Comparison of ENCODE assay signal across 9 mouse cellular contexts in genomic region chr11:107853088-107853487, GRCm38 (mm10). TPM values are rescaled to one million over a fixed set of nuclear protein-coding genes. Genes with fewer than 3 reads are reported as not detected.
DNase-seq lines count a peak whose midpoint lies in the region; ATAC-seq lines count a peak whose summit lies in the region.
"Had no signal": no experiment of that assay in that cellular context is flagged by ENCODE, and none has a peak within 500 bp of the region (broad histone marks: within the 10 kb centered on the region; RNA-seq: fewer than 3 reads in every experiment).

No protein-coding gene starts in this region.

- H3K4me3 ChIP-seq in hindbrain, embryonic 10.5 days = no peak overlapping the region
- no peak overlapping the region for H3K4me3 ChIP-seq in hindbrain, embryonic 12.5 days
- no peak overlapping the region for H3K4me3 ChIP-seq in neural tube, embryonic 11.5 days (ENCODE audit: low read depth, low read length)
- H3K4me3 ChIP-seq: liver, embryonic 15.5 days had no signal

- H3K9ac ChIP-seq in hindbrain, embryonic 12.5 days = no peak overlapping the region
- no peak overlapping the region for H3K9ac ChIP-seq in neural tube, embryonic 11.5 days (ENCODE audit: low read length)
- H3K9ac ChIP-seq: liver, embryonic 15.5 days had no signal

- H3K9me3 ChIP-seq in hindbrain, embryonic 10.5 days = no peaks in the 10 kb centered on the region
- no peaks in the 10 kb centered on the region for H3K9me3 ChIP-seq in hindbrain, embryonic 12.5 days (replicated peaks)
- no peaks in the 10 kb centered on the region for H3K9me3 ChIP-seq in neural tube, embryonic 11.5 days (ENCODE audit: control insufficient read depth, low read length)
- H3K9me3 ChIP-seq: liver, embryonic 15.5 days had no signal

- no peaks in the 10 kb centered on the region for H3K27me3 ChIP-seq in hindbrain, embryonic 10.5 days (ENCODE audit: insufficient read depth, poor library complexity, severe bottlenecking)
- H3K27me3 ChIP-seq in hindbrain, embryonic 12.5 days = no peaks in the 10 kb centered on the region; the same call in 1 of the 2 replicates
- H3K27me3 ChIP-seq in neural tube, embryonic 11.5 days (ENCODE audit: control insufficient read depth, insufficient read depth, low read length) = no peaks in the 10 kb centered on the region

- H3K27ac ChIP-seq in hindbrain, embryonic 10.5 days = no peak overlapping the region
- no peak overlapping the region for H3K27ac ChIP-seq in hindbrain, embryonic 12.5 days
- no peak overlapping the region for H3K27ac ChIP-seq in neural tube, embryonic 11.5 days (ENCODE audit: low read depth, low read length)
- H3K27ac ChIP-seq: liver, embryonic 15.5 days had no signal

- no peak overlapping the region for H3K4me2 ChIP-seq in hindbrain, embryonic 12.5 days (replicated peaks)
- no peak overlapping the region for H3K4me2 ChIP-seq in neural tube, embryonic 11.5 days (ENCODE audit: low read depth)
- H3K4me2 ChIP-seq: liver, embryonic 15.5 days had no signal

- ATAC-seq in hindbrain, embryonic 12.5 days (ENCODE audit: low FRiP score) = no peak
- ATAC-seq in neural tube, embryonic 11.5 days (ENCODE audit: insufficient read depth, low FRiP score, low TSS enrichment) = no peak
- ATAC-seq in monocyte, adult 5-6 weeks (replicated peaks; ENCODE audit: insufficient number of reproducible peaks, low FRiP score, low TSS enrichment, poor library complexity, severe bottlenecking) = no peak

- WGBS in hindbrain, embryonic 10.5 days = 30% methylated on average over 1 of the region's 1 CpGs
- WGBS in hindbrain, embryonic 12.5 days = 41% methylated on average over 1 of the region's 1 CpGs
- WGBS in neural tube, embryonic 11.5 days = 37% methylated on average over 1 of the region's 1 CpGs

- H3K4me1 ChIP-seq in hindbrain, embryonic 10.5 days (replicated peaks) = peaks cover 9% of the 10 kb centered on the region
- no peaks in the 10 kb centered on the region for H3K4me1 ChIP-seq in hindbrain, embryonic 12.5 days
- no peaks in the 10 kb centered on the region for H3K4me1 ChIP-seq in neural tube, embryonic 11.5 days (ENCODE audit: control insufficient read depth, insufficient read depth, low read length)
- H3K4me1 ChIP-seq: liver, embryonic 15.5 days had no signal

- no peaks in the 10 kb centered on the region for H3K36me3 ChIP-seq in hindbrain, embryonic 10.5 days
- no peaks in the 10 kb centered on the region for H3K36me3 ChIP-seq in hindbrain, embryonic 12.5 days
- no peaks in the 10 kb centered on the region for H3K36me3 ChIP-seq in neural tube, embryonic 11.5 days (ENCODE audit: control insufficient read depth, insufficient read depth, low read length)
- H3K36me3 ChIP-seq: liver, embryonic 15.5 days had no signal

- DNase-seq in hindbrain, embryonic 10.5 days (ENCODE audit: low spot score) = peak; percentile 50
- DNase-seq in ES-CJ7 (ENCODE audit: low read depth, low spot score) = peak; percentile 35
- peak; percentile 28 for DNase-seq in c-Kit-positive CD71-negative TER-119-negative erythroid progenitor cells, embryonic 14.5 days (ENCODE audit: low read depth)
- DNase-seq in frontal cortex, postnatal 36 days (ENCODE audit: low spot score in 2 of 2) = peak; percentile 72 to 83
- DNase-seq in layer of hippocampus, postnatal 36 days = peak; percentile 51 to 65
- peak; percentile 67 for DNase-seq in neural tube, embryonic 11.5 days (ENCODE audit: low spot score)

RNA-seq across cellular contexts. Expression of gene Cacng4, which starts 58.7 kb away (rescaled TPM):
- 8.9 and 15.7 TPM in 2 replicates for polyA plus RNA-seq in hindbrain, embryonic 10.5 days (2016; fragmentation: Nextera tagmentation; extraction: Ambion mirVana)
- polyA plus RNA-seq in hindbrain, embryonic 12.5 days (2016; fragmentation: Nextera tagmentation; extraction: Ambion mirVana) = 35.8 and 37.4 TPM in 2 replicates
- total RNA-seq in layer of hippocampus, postnatal 36 days (2021) = 10 to 100 TPM; 23.6 to 26.7 TPM
- polyA plus RNA-seq in neural tube, embryonic 11.5 days (2014; fragmentation: Nextera tagmentation; extraction: Ambion mirVana) = 25.6 and 30.0 TPM in 2 replicates
- not detected in 3 replicates for total RNA-seq in monocyte, adult 5-6 weeks (2017)
